Mouse (Mus musculus) midbrain, embryonic 13.5 days (tissue): Measurements from ENCODE around the gene Gm21988. TPM values are rescaled to one million over a fixed set of nuclear protein-coding genes. Genes with fewer than 3 reads are reported as not detected.
A peak's percentile ranks its signal among the peaks of the same experiment; 100 is the strongest.

ENCODE experiments used
- ATAC-seq: fragments of 200-750 bp; cut with Nextera tagmentation; 2 replicates; pipeline ENCODE4 v1.8.0; 2017; ENCODE audit warnings: mild to moderate bottlenecking, moderate TSS enrichment, moderate library complexity
- H3K27ac ChIP-seq: fragments of 300-500 bp; sonication (generic); 2 replicates; pipeline ENCODE4 v1.5.1; 2015; ENCODE audit warnings: inconsistent platforms, mild to moderate bottlenecking, moderate library complexity
- H3K27me3 ChIP-seq: fragments of 300-500 bp; sonication (generic); 2 replicates; pipeline ENCODE4 v1.6.1; 2015; ENCODE audit warnings: mild to moderate bottlenecking, inconsistent platforms
- H3K36me3 ChIP-seq: fragments of 300-500 bp; sonication (generic); 2 replicates; pipeline ENCODE4 v1.6.1; 2015; ENCODE audit warnings: mild to moderate bottlenecking, inconsistent platforms
- H3K4me1 ChIP-seq: fragments of 300-500 bp; sonication (generic); replicated peaks from 2 replicates; pipeline ENCODE4 v1.6.1; 2015; ENCODE audit warnings: inconsistent platforms
- H3K4me2 ChIP-seq: fragments of 300-500 bp; sonication (generic); replicated peaks from 2 replicates; pipeline ENCODE4 v1.6.1; 2015; ENCODE audit warnings: moderate library complexity, mild to moderate bottlenecking, inconsistent platforms
- H3K4me3 ChIP-seq: fragments of 300-500 bp; sonication (generic); replicated peaks from 2 replicates; pipeline ENCODE4 v1.5.1; 2015; ENCODE audit warnings: mild to moderate bottlenecking, inconsistent platforms
- H3K9ac ChIP-seq: fragments of 300-500 bp; sonication (generic); replicated peaks from 2 replicates; pipeline ENCODE4 v1.6.1; 2015; ENCODE audit warnings: mild to moderate bottlenecking, inconsistent platforms
- H3K9me3 ChIP-seq: fragments of 300-500 bp; sonication (generic); 2 replicates; pipeline ENCODE4 v1.6.1; 2016; ENCODE audit warnings: mild to moderate bottlenecking, inconsistent platforms
- WGBS: fragments of 180-500 bp; shearing (Covaris S2); methylation state at CpG from one replicate; pipeline ENCODE4 v1.1.7; 2015; 5-methylcytosine and 5-hydroxymethylcytosine counted together
- polyA plus RNA-seq: library from polyadenylated mRNA; unstranded; fragments of >200 nt; fragmentation: Nextera tagmentation; extraction: Ambion mirVana; gene quantifications from 2 replicates; pipeline ENCODE4 v1.2.1, GENCODE M21; 2015

Gm21988 gene
- polyA plus RNA-seq, 1 experiment from 2014 or later: 15.0 TPM

- H3K27ac ChIP-seq: peak overlapping the region; percentile 85
- ATAC-seq: no peak
- H3K4me2 ChIP-seq: peak overlapping the region; percentile 90
- no peaks in the 10 kb centered on the region for H3K9me3 ChIP-seq
- WGBS: 10% methylated on average over 14 of the region's 14 CpGs
- H3K4me3 ChIP-seq: peak overlapping the region; percentile 52
- peaks cover 14% of the 10 kb centered on the region for H3K36me3 ChIP-seq
- H3K27me3 ChIP-seq: peaks cover 42% of the 10 kb centered on the region
- H3K9ac ChIP-seq: peak overlapping the region; percentile 57
- peaks cover 44% of the 10 kb centered on the region for H3K4me1 ChIP-seq
Observed at GRCm38 (mm10) chr11:70221603-70222500, 17.8 kb downstream of the Gm21988 start.

GRCm38 (mm10) chr11:70220731-70221602 lies 18.7 kb downstream of the Gm21988 start, which contains the start of gene Slc16a13:
Gene Slc16a13 (minus strand): TSS chr11:70221064.
- H3K27me3 ChIP-seq: peaks cover 42% of the 10 kb centered on the region
- H3K27ac ChIP-seq: peak within 1 kb of the TSS; percentile 85
- H3K4me2 ChIP-seq: peak within 1 kb of the TSS; percentile 90
- H3K4me1 ChIP-seq: peaks cover 35% of the 10 kb centered on the region
- peak; percentile 96 for ATAC-seq
- H3K36me3 ChIP-seq: peaks cover 17% of the 10 kb centered on the region
- WGBS: 0% methylated on average over 28 of the region's 28 CpGs
- H3K9ac ChIP-seq: peak within 1 kb of the TSS; percentile 90
- H3K4me3 ChIP-seq: peak within 1 kb of the TSS; percentile 52
- H3K9me3 ChIP-seq: no peaks in the 10 kb centered on the region

GRCm38 (mm10) chr11:70220323-70220722 lies 19.3 kb downstream of the Gm21988 start:
- Histone ChIP-seq H3K27ac (peak overlapping the region; percentile 85), H3K9ac (peak overlapping the region; percentile 90), H3K4me2 (peak overlapping the region; percentile 90), H3K4me3 (peak overlapping the region; percentile 52), H3K9me3 (no peaks in the 10 kb centered on the region), H3K27me3 (peaks cover 42% of the 10 kb centered on the region), H3K4me1 (peaks cover 38% of the 10 kb centered on the region), H3K36me3 (peaks cover 17% of the 10 kb centered on the region)
- no peak for ATAC-seq
- WGBS: under 1% methylated on average over 24 of the region's 24 CpGs

GRCm38 (mm10) chr11:70219873-70220272 lies 19.8 kb downstream of the Gm21988 start:
- H3K27ac ChIP-seq: peak overlapping the region; percentile 85
- peaks cover 17% of the 10 kb centered on the region for H3K36me3 ChIP-seq
- H3K4me1 ChIP-seq: peaks cover 43% of the 10 kb centered on the region
- no peak for ATAC-seq
- peak overlapping the region; percentile 90 for H3K9ac ChIP-seq
- H3K4me3 ChIP-seq: peak overlapping the region; percentile 52
- H3K27me3 ChIP-seq: peaks cover 42% of the 10 kb centered on the region
- WGBS: 58% methylated on average over 7 of the region's 7 CpGs
- no peaks in the 10 kb centered on the region for H3K9me3 ChIP-seq
- peak overlapping the region; percentile 90 for H3K4me2 ChIP-seq

GRCm38 (mm10) chr11:70218741-70219470 lies 20.7 kb downstream of the Gm21988 start:
- H3K4me3 ChIP-seq: peak overlapping the region; percentile 52
- H3K4me2 ChIP-seq: peak overlapping the region; percentile 90
- WGBS: 88% methylated on average over 15 of the region's 15 CpGs
- no peaks in the 10 kb centered on the region for H3K9me3 ChIP-seq
- H3K4me1 ChIP-seq: peaks cover 52% of the 10 kb centered on the region
- H3K9ac ChIP-seq: peak overlapping the region; percentile 2; the same call in 1 of the 2 replicates
- H3K27me3 ChIP-seq: peaks cover 43% of the 10 kb centered on the region
- ATAC-seq: no peak
- peaks cover 17% of the 10 kb centered on the region for H3K36me3 ChIP-seq
- no peak overlapping the region for H3K27ac ChIP-seq

GRCm38 (mm10) chr11:70218039-70218438 lies 21.6 kb downstream of the Gm21988 start:
- peaks cover 48% of the 10 kb centered on the region for H3K27me3 ChIP-seq
- ATAC-seq: no peak
- H3K4me2 ChIP-seq: no peak overlapping the region
- H3K27ac ChIP-seq: no peak overlapping the region
- no peak overlapping the region for H3K9ac ChIP-seq
- H3K9me3 ChIP-seq: no peaks in the 10 kb centered on the region
- no peak overlapping the region for H3K4me3 ChIP-seq
- 91% methylated on average over 4 of the region's 4 CpGs for WGBS
- peaks cover 59% of the 10 kb centered on the region for H3K4me1 ChIP-seq
- H3K36me3 ChIP-seq: peaks cover 17% of the 10 kb centered on the region

GRCm38 (mm10) chr11:70216103-70216502 lies 23.5 kb downstream of the Gm21988 start:
- no peak overlapping the region for H3K9ac ChIP-seq
- peaks cover 47% of the 10 kb centered on the region for H3K4me1 ChIP-seq
- ATAC-seq: no peak
- WGBS: 54% methylated on average over 3 of the region's 3 CpGs
- H3K27me3 ChIP-seq: peaks cover 60% of the 10 kb centered on the region
- no peak overlapping the region for H3K4me3 ChIP-seq
- H3K27ac ChIP-seq: no peak overlapping the region
- H3K36me3 ChIP-seq: peaks cover 17% of the 10 kb centered on the region
- H3K9me3 ChIP-seq: no peaks in the 10 kb centered on the region
- H3K4me2 ChIP-seq: no peak overlapping the region

- peaks cover 17% of the 10 kb centered on the region for H3K36me3 ChIP-seq
- no peak overlapping the region for H3K9ac ChIP-seq
- peak overlapping the region; percentile 60; the same call in 1 of the 2 replicates for H3K4me2 ChIP-seq
- no peaks in the 10 kb centered on the region for H3K9me3 ChIP-seq
- WGBS: 10% methylated on average over 22 of the region's 22 CpGs
- peaks cover 60% of the 10 kb centered on the region for H3K27me3 ChIP-seq
- ATAC-seq: 0 out of 2 replicates have a peak, but pooled peaks have one; percentile 18
- H3K4me1 ChIP-seq: peaks cover 47% of the 10 kb centered on the region
- H3K4me3 ChIP-seq: peak overlapping the region; percentile 39; the same call in 1 of the 2 replicates
- no peak overlapping the region for H3K27ac ChIP-seq
Observed at GRCm38 (mm10) chr11:70215301-70215700, 24.3 kb downstream of the Gm21988 start.

- Histone ChIP-seq H3K27ac (no peak overlapping the region), H3K4me1 (peaks cover 43% of the 10 kb centered on the region), H3K36me3 (peaks cover 17% of the 10 kb centered on the region), H3K4me3 (peak overlapping the region; percentile 39), H3K27me3 (peaks cover 60% of the 10 kb centered on the region), H3K4me2 (peak overlapping the region; percentile 60), H3K9ac (no peak overlapping the region), H3K9me3 (no peaks in the 10 kb centered on the region)
- ATAC-seq: peak; percentile 3; the same call in 1 of the 2 replicates
- WGBS: 4% methylated on average over 18 of the region's 18 CpGs
Observed at GRCm38 (mm10) chr11:70214856-70215209, 24.8 kb downstream of the Gm21988 start.

- Histone ChIP-seq H3K4me3 (peak overlapping the region; percentile 39), H3K36me3 (peaks cover 17% of the 10 kb centered on the region), H3K9me3 (no peaks in the 10 kb centered on the region), H3K27me3 (peaks cover 60% of the 10 kb centered on the region), H3K27ac (no peak overlapping the region), H3K9ac (peak overlapping the region; percentile 48), H3K4me1 (peaks cover 38% of the 10 kb centered on the region), H3K4me2 (peak overlapping the region; percentile 60)
- ATAC-seq: peak; percentile 60
- under 1% methylated on average over 46 of the region's 46 CpGs for WGBS
Observed at GRCm38 (mm10) chr11:70214191-70214855, 25.3 kb downstream of the Gm21988 start.

- peaks cover 32% of the 10 kb centered on the region for H3K4me1 ChIP-seq
- peak overlapping the region; percentile 60 for H3K4me2 ChIP-seq
- WGBS: 7% methylated on average over 26 of the region's 26 CpGs
- H3K36me3 ChIP-seq: peaks cover 17% of the 10 kb centered on the region
- ATAC-seq: peak; percentile 38; the same call in 1 of the 2 replicates
- peak overlapping the region; percentile 48 for H3K9ac ChIP-seq
- peak overlapping the region; percentile 39 for H3K4me3 ChIP-seq
- peaks cover 60% of the 10 kb centered on the region for H3K27me3 ChIP-seq
- H3K9me3 ChIP-seq: no peaks in the 10 kb centered on the region
- no peak overlapping the region for H3K27ac ChIP-seq
Observed at GRCm38 (mm10) chr11:70213736-70214135, 25.9 kb downstream of the Gm21988 start.
